Mouse (Mus musculus): Measurements from ENCODE around the gene Fgd3. TPM values are rescaled to one million over a fixed set of nuclear protein-coding genes. Genes with fewer than 3 reads are reported as not detected.

The Fgd3 gene
- polyA plus RNA-seq, 1 experiment from 2014 or later: 1.5 TPM

DNA sequence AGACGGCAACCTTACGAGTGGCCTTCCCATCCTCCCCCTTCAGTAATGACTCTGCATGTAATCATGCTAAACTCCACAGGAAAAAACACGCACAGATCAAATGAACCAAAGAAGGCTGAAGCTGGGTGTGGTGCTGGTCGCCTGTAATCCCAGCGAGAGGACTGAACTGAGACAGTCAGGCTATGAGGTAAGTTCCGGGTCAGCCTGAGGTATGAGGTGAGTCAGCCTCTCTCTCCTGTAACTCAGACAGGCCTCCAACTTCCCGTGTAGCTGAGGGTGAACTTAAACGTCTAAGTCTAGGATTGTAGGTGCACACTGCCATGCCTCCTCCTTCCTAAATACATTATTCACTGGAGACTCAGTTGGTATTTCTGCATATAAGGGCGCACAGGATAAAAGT is 26.0 kb downstream of the Fgd3 start:
- Histone ChIP-seq H3K27ac (no peak overlapping the region), H3K9me3 (ENCODE audit: control insufficient read depth, low read length) (0 out of 2 replicates have a peak, but pooled peaks cover 4% of the 10 kb centered on the region), H3K27me3 (ENCODE audit: control insufficient read depth, insufficient read depth, low read length) (no peaks in the 10 kb centered on the region), H3K36me3 (replicated peaks; ENCODE audit: control insufficient read depth, insufficient read depth) (no peaks in the 10 kb centered on the region), H3K4me2 (replicated peaks) (no peak overlapping the region), H3K9ac (no peak overlapping the region), H3K4me3 (replicated peaks; ENCODE audit: low read length) (no peak overlapping the region), H3K4me1 (replicated peaks; ENCODE audit: control insufficient read depth, insufficient read depth, low read length) (no peaks in the 10 kb centered on the region)
- WGBS: 86% methylated on average over 9 of the region's 9 CpGs
- no peak for ATAC-seq (ENCODE audit: low FRiP score)
- no peak for DNase-seq (ENCODE audit: low spot score)

DNA sequence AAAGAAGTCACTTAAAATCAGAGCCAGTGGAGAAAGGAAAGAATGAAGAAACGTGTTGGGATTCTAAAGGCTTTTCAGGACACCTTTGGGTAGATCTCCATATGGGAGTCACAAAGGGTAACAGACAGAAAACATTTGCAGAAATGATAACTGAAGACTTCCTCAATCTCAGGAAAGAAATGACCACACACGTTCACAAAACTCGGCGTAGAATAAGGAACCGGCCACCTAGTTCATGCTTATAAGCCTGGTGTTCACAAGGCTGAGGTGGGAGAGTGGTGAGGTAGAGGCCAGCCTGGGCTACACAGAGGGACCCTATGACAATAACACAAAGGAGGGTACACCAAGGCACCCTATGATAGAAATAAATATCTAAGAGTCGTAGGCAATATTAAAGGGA is 28.2 kb downstream of the Fgd3 start:
- H3K4me1 ChIP-seq (replicated peaks; ENCODE audit: control insufficient read depth, insufficient read depth, low read length): no peaks in the 10 kb centered on the region
- no peak overlapping the region for H3K27ac ChIP-seq
- no peaks in the 10 kb centered on the region for H3K36me3 ChIP-seq (replicated peaks; ENCODE audit: control insufficient read depth, insufficient read depth)
- 96% methylated on average over 6 of the region's 6 CpGs for WGBS
- no peak overlapping the region for H3K9ac ChIP-seq
- no peak overlapping the region for H3K4me3 ChIP-seq (replicated peaks; ENCODE audit: low read length)
- H3K27me3 ChIP-seq (ENCODE audit: control insufficient read depth, insufficient read depth, low read length): no peaks in the 10 kb centered on the region
- H3K9me3 ChIP-seq (ENCODE audit: control insufficient read depth, low read length): 0 out of 2 replicates have a peak, but pooled peaks cover 4% of the 10 kb centered on the region
- ATAC-seq (ENCODE audit: low FRiP score) (no peak), DNase-seq (ENCODE audit: low spot score) (no peak)
- H3K4me2 ChIP-seq (replicated peaks): no peak overlapping the region

GRCm38 (mm10) chr13:49291398-49291797 is 28.7 kb downstream of the Fgd3 start:
- no peak overlapping the region for H3K4me3 ChIP-seq (replicated peaks; ENCODE audit: low read length)
- ATAC-seq (ENCODE audit: low FRiP score): no peak
- 63% methylated on average over 1 of the region's 1 CpGs for WGBS

GRCm38 (mm10) chr13:49287224-49287623 is 32.9 kb downstream of the Fgd3 start:
- WGBS: 88% methylated on average over 6 of the region's 6 CpGs
- Histone ChIP-seq H3K27me3 (ENCODE audit: control insufficient read depth, insufficient read depth, low read length) (no peaks in the 10 kb centered on the region), H3K4me3 (replicated peaks; ENCODE audit: low read length) (no peak overlapping the region), H3K36me3 (replicated peaks; ENCODE audit: control insufficient read depth, insufficient read depth) (peaks cover 2% of the 10 kb centered on the region; the same call in 1 of the 2 replicates), H3K9me3 (ENCODE audit: control insufficient read depth, low read length) (0 out of 2 replicates have a peak, but pooled peaks cover 4% of the 10 kb centered on the region), H3K9ac (no peak overlapping the region), H3K27ac (no peak overlapping the region), H3K4me1 (replicated peaks; ENCODE audit: control insufficient read depth, insufficient read depth, low read length) (no peaks in the 10 kb centered on the region), H3K4me2 (replicated peaks) (no peak overlapping the region)
- ATAC-seq (ENCODE audit: low FRiP score): no peak
- no peak for DNase-seq (ENCODE audit: low spot score)

More at GRCm38 (mm10) chr13:49291398-49291797, 28.7 kb downstream of the Fgd3 start:
- H3K36me3 ChIP-seq (replicated peaks; ENCODE audit: control insufficient read depth, insufficient read depth): 0 out of 2 replicates have a peak, but pooled peaks cover 2% of the 10 kb centered on the region
- no peak for DNase-seq (ENCODE audit: low spot score)
- no peak overlapping the region for H3K27ac ChIP-seq
- H3K9me3 ChIP-seq (ENCODE audit: control insufficient read depth, low read length): 0 out of 2 replicates have a peak, but pooled peaks cover 4% of the 10 kb centered on the region
- no peaks in the 10 kb centered on the region for H3K4me1 ChIP-seq (replicated peaks; ENCODE audit: control insufficient read depth, insufficient read depth, low read length)
- no peak overlapping the region for H3K4me2 ChIP-seq (replicated peaks)
- no peak overlapping the region for H3K9ac ChIP-seq
- no peaks in the 10 kb centered on the region for H3K27me3 ChIP-seq (ENCODE audit: control insufficient read depth, insufficient read depth, low read length)

GRCm38 (mm10) chr13:49286750-49287149 is 33.4 kb downstream of the Fgd3 start:
- DNase-seq (ENCODE audit: low spot score): no peak
- Histone ChIP-seq H3K4me1 (replicated peaks; ENCODE audit: control insufficient read depth, insufficient read depth, low read length) (no peaks in the 10 kb centered on the region), H3K9ac (no peak overlapping the region), H3K36me3 (replicated peaks; ENCODE audit: control insufficient read depth, insufficient read depth) (peaks cover 2% of the 10 kb centered on the region; the same call in 1 of the 2 replicates), H3K4me3 (replicated peaks; ENCODE audit: low read length) (no peak overlapping the region), H3K4me2 (replicated peaks) (no peak overlapping the region), H3K27me3 (ENCODE audit: control insufficient read depth, insufficient read depth, low read length) (no peaks in the 10 kb centered on the region), H3K9me3 (ENCODE audit: control insufficient read depth, low read length) (0 out of 2 replicates have a peak, but pooled peaks cover 4% of the 10 kb centered on the region), H3K27ac (no peak overlapping the region)
- ATAC-seq (ENCODE audit: low FRiP score): no peak
- 90% methylated on average over 3 of the region's 3 CpGs for WGBS

DNA sequence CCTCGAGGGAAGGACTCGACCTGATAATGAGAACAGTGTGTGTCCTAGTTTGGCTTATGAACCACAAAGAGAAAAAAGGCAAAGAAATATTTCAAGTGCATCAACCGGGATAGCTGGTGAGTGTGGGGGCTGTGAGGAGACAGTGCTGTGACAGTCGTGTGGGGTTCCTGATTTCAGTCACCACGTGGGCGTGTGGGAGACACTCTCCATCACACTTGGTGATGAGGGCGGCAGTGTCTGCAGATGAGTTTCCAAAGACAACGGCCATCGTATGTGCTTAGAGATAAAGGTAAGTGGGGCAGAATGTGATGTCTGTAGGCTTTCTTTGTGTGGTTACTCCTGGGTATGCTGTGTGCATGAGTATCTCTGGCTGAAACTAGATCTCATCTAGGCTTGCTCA is 36.4 kb downstream of the Fgd3 start:
- Histone ChIP-seq H3K4me2 (replicated peaks) (no peak overlapping the region), H3K36me3 (replicated peaks; ENCODE audit: control insufficient read depth, insufficient read depth) (peaks cover 12% of the 10 kb centered on the region), H3K27me3 (ENCODE audit: control insufficient read depth, insufficient read depth, low read length) (no peaks in the 10 kb centered on the region), H3K9me3 (ENCODE audit: control insufficient read depth, low read length) (no peaks in the 10 kb centered on the region), H3K9ac (no peak overlapping the region), H3K27ac (no peak overlapping the region), H3K4me3 (replicated peaks; ENCODE audit: low read length) (no peak overlapping the region), H3K4me1 (replicated peaks; ENCODE audit: control insufficient read depth, insufficient read depth, low read length) (no peaks in the 10 kb centered on the region)
- ATAC-seq (ENCODE audit: low FRiP score): no peak
- WGBS: 85% methylated on average over 9 of the region's 9 CpGs
- DNase-seq (ENCODE audit: low spot score): no peak

DNA sequence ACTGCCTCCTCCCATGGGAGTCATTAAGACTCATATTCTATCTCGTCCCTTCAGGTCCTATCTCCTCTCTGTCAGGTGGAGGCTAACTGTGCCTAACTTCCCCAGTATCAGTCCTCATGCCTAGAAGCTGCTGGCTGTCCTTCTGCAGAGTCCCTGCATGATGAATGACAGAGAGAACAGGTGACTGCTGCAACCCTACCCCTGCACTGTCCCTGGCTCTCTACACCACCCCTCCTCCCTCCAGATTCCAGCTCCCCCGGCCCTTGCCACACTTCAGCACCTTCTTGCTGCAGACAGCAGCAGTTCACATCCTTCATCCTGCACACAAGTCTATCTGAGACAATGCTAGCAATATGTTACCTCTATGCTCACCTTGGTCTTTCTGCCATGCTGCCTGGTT is 37.9 kb downstream of the Fgd3 start:
- Histone ChIP-seq H3K27ac (no peak overlapping the region), H3K4me2 (replicated peaks) (no peak overlapping the region), H3K4me3 (replicated peaks; ENCODE audit: low read length) (no peak overlapping the region), H3K4me1 (replicated peaks; ENCODE audit: control insufficient read depth, insufficient read depth, low read length) (no peaks in the 10 kb centered on the region), H3K9me3 (ENCODE audit: control insufficient read depth, low read length) (no peaks in the 10 kb centered on the region), H3K36me3 (replicated peaks; ENCODE audit: control insufficient read depth, insufficient read depth) (peaks cover 13% of the 10 kb centered on the region), H3K9ac (no peak overlapping the region), H3K27me3 (ENCODE audit: control insufficient read depth, insufficient read depth, low read length) (no peaks in the 10 kb centered on the region)
- no peak for ATAC-seq (ENCODE audit: low FRiP score)
- no peak for DNase-seq (ENCODE audit: low spot score)
- WGBS: 62% methylated on average over 2 of the region's 2 CpGs

GRCm38 (mm10) chr13:49271831-49272765 is 48.0 kb downstream of the Fgd3 start:
- Histone ChIP-seq H3K36me3 (replicated peaks; ENCODE audit: control insufficient read depth, insufficient read depth) (no peaks in the 10 kb centered on the region), H3K27ac (no peak overlapping the region), H3K9ac (no peak overlapping the region), H3K4me3 (replicated peaks; ENCODE audit: low read length) (no peak overlapping the region), H3K27me3 (ENCODE audit: control insufficient read depth, insufficient read depth, low read length) (no peaks in the 10 kb centered on the region), H3K4me1 (replicated peaks; ENCODE audit: control insufficient read depth, insufficient read depth, low read length) (no peaks in the 10 kb centered on the region), H3K4me2 (replicated peaks) (no peak overlapping the region), H3K9me3 (ENCODE audit: control insufficient read depth, low read length) (no peaks in the 10 kb centered on the region)
- DNase-seq (ENCODE audit: low spot score) (no peak), ATAC-seq (ENCODE audit: low FRiP score) (no peak)
- 71% methylated on average over 5 of the region's 5 CpGs for WGBS

- ATAC-seq (ENCODE audit: low FRiP score): no peak
- H3K9ac ChIP-seq: no peak overlapping the region
- no peak overlapping the region for H3K4me3 ChIP-seq (replicated peaks; ENCODE audit: low read length)
- H3K9me3 ChIP-seq (ENCODE audit: control insufficient read depth, low read length): no peaks in the 10 kb centered on the region
- H3K27ac ChIP-seq: no peak overlapping the region
- 91% methylated on average over 8 of the region's 8 CpGs for WGBS
- DNase-seq (ENCODE audit: low spot score): no peak
- H3K27me3 ChIP-seq (ENCODE audit: control insufficient read depth, insufficient read depth, low read length): no peaks in the 10 kb centered on the region
- no peak overlapping the region for H3K4me2 ChIP-seq (replicated peaks)
- no peaks in the 10 kb centered on the region for H3K4me1 ChIP-seq (replicated peaks; ENCODE audit: control insufficient read depth, insufficient read depth, low read length)
- H3K36me3 ChIP-seq (replicated peaks; ENCODE audit: control insufficient read depth, insufficient read depth): no peaks in the 10 kb centered on the region
These were observed 49.6 kb downstream of the Fgd3 start for GRCm38 (mm10) chr13:49270500-49270899.
